Mouse (Mus musculus): ENCODE results near the gene 1700016H13Rik.

1700016H13Rik gene

DNA sequence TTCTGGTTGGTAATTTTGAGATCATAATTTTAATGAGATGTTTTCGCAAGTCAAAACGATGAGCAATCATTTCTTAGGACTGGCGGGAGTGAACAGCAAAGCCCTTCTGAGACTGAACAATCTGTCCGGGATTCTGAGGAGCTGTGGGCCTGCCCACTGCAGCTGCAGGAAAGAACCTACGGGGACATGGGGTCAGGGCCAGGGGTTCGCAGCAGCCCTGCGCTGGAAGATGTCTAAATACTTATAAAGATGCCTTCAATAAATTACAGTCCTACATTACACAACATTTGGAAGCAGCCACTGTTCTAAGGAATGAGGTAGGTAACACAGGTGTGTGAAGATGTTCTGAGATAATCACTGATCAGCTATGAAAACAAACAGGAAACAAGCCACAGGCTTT, 50.1 kb downstream of the 1700016H13Rik start:
- DNase-seq (ENCODE audit: low spot score in 2 of 2) = no peak

DNA sequence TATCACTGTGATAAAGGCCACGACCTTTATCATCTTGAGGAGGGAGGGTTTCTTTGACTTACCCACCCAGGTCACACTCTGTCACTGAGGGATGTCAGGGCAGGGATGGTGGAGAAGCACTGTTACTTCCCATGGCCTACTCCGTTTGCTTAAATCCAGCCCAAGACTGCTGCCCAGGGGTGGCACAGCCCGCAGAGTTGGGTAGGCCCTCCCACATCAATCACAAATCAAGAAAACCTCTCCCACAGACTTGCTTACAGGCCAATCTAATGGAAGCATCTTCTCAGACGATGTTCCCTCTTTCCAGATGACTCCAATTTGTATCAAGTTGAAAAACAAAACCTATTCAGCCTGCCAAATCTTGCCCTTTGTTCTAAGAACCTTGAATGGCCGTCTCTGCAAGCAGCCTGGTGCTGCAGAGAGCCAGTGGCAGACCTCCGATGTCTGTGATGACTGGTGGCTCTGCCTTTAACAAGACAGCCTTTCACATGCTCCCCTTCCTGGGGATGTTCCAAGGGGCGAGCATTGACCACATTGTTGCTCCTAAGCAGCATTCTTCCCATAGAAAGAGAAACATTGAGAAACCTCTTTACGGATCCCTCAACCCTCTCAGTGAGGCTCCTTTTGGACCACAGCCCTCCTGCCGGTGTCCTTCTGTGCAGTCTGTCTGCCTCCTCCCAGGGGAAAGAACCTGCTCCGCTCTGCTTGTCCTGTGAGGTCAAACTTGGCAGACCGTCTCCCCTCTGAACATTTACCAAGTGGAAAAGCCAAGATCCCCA, 52.5 kb downstream of the 1700016H13Rik start:
- no peak for DNase-seq (ENCODE audit: low spot score in 2 of 2)

DNA sequence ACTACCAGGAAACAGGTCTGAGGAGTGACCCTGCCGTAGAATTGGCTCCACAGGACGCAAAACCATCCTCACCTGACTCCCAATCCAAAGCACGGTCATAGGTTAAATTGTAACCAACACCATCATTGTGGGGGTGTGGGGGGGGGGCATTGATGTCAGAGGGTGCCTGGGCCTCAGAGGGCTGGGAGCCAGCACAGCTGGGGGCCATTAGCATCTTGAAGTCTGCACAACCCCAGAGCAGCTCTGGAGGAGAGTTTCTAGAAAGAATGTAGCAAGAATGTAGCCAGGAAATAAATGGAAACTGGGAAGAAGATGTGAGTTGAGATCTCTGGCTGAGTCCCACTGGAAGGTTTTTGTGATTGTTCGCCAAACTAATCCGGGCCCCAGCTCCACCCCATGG, 56.9 kb downstream of the 1700016H13Rik start:
- DNase-seq (ENCODE audit: low spot score in 2 of 2) = no peak

DNA sequence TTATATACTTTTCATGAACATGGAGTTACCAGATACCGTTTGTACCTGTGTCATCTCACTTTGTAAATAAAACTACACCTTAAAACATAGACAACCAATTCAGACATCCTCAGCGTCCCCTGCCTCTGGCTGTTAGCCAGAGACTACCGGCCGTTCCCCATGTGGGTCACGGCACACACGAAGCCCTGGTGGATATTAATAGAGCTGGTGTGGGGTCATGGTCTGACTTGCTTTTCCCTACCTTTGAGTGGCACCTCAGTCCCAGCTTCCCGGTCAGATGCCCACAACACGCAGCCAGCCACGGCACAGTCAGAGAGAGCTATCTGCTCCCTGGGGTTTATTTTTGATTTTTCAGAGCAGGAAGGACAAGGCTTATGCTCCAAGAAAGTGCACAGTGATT, 57.5 kb downstream of the 1700016H13Rik start:
- no peak for DNase-seq (ENCODE audit: low spot score in 2 of 2)
